Mouse (Mus musculus) CH12.LX (cell line): Measurements from ENCODE around the gene Dctn3. TPM values are rescaled to one million over a fixed set of nuclear protein-coding genes. Genes with fewer than 3 reads are reported as not detected.

Experiments
- DNase-seq: peaks from one replicate; pipeline ENCODE4 v3.0.0-alpha.2; 2013; ENCODE audit errors: extremely low read depth
- H3K27ac ChIP-seq: 2 replicates; pipeline ENCODE4 v1.5.1; 2012; ENCODE audit warnings: low read depth, mild to moderate bottlenecking, control low read depth, moderate library complexity; ENCODE audit not compliant: insufficient read depth
- H3K27me3 ChIP-seq: replicated peaks from 2 replicates; pipeline ENCODE3; 2012; ENCODE audit warnings: inconsistent platforms
- H3K36me3 ChIP-seq, 2 experiments: replicated peaks in 1 of 2; 2 replicates each; pipeline versions ENCODE3 to v1.6.1; 2012; ENCODE audit warnings: inconsistent platforms in 1 of 2, low read length in 1 of 2, mild to moderate bottlenecking in 1 of 2, mixed read lengths in 1 of 2, moderate library complexity in 1 of 2; ENCODE audit not compliant: control insufficient read depth in 1 of 2, insufficient read depth in 1 of 2
- H3K4me1 ChIP-seq, 2 experiments: 2 replicates each; pipeline ENCODE4 v1.6.1; 2012; ENCODE audit warnings: inconsistent platforms in 1 of 2, moderate library complexity in 1 of 2; ENCODE audit not compliant: insufficient read depth in 2 of 2, control insufficient read depth in 1 of 2
- H3K4me2 ChIP-seq: 2 replicates; pipeline ENCODE4 v1.6.1; 2012; ENCODE audit warnings: low read depth, mild to moderate bottlenecking, control low read depth; ENCODE audit not compliant: poor library complexity, insufficient read depth, severe bottlenecking
- H3K4me3 ChIP-seq, 3 experiments: fragments of 150-350 bp in 1 of 3; sonication (generic) in 1 of 3; replicated peaks in 1 of 3; 2 replicates each; pipeline versions ENCODE3 to v1.5.1; 2011 to 2012; ENCODE audit warnings: low read depth in 2 of 3, low read length in 2 of 3, mild to moderate bottlenecking in 2 of 3, moderate library complexity in 2 of 3, control low read depth in 1 of 3, improper control_type of control experiment in 1 of 3, inconsistent platforms in 1 of 3, mixed read lengths in 1 of 3; ENCODE audit not compliant: poor library complexity in 1 of 3
- H3K79me2 ChIP-seq: replicated peaks from 2 replicates; pipeline ENCODE4 v1.6.1; 2012; ENCODE audit warnings: mild to moderate bottlenecking, moderate library complexity; ENCODE audit not compliant: control insufficient read depth, poor library complexity, insufficient read depth, severe bottlenecking; ENCODE audit errors: extremely low read depth
- H3K9ac ChIP-seq: 2 replicates; pipeline ENCODE4 v1.6.1; 2012; ENCODE audit warnings: low read depth, mild to moderate bottlenecking, control low read depth, moderate library complexity; ENCODE audit not compliant: insufficient read depth
- H3K9me3 ChIP-seq: replicated peaks from 2 replicates; pipeline ENCODE3; 2012; ENCODE audit warnings: low read length, inconsistent platforms, mixed read lengths
- BHLHE40 ChIP-seq: IDR thresholded peaks from 2 replicates; pipeline ENCODE4 v1.6.1; 2011; ENCODE audit warnings: mild to moderate bottlenecking, low read depth, low read length, improper control_type of control experiment
- CTCF ChIP-seq, 2 experiments: IDR thresholded peaks in 1 of 2; conservative IDR thresholded peaks in 1 of 2; 2 replicates each; pipeline ENCODE4 v1.5.1; 2011 to 2012; ENCODE audit warnings: low read depth in 2 of 2, low read length in 2 of 2, improper control_type of control experiment in 1 of 2, inconsistent platforms in 1 of 2, mild to moderate bottlenecking in 1 of 2, moderate library complexity in 1 of 2
- E2F4 ChIP-seq: IDR thresholded peaks from 2 replicates; pipeline ENCODE4 v1.6.1; 2011; ENCODE audit warnings: low read depth, low read length, improper control_type of control experiment; ENCODE audit not compliant: insufficient replicate concordance
- EP300 ChIP-seq: IDR thresholded peaks from 2 replicates; pipeline ENCODE4 v1.6.1; 2011; ENCODE audit warnings: low read length, improper control_type of control experiment
- GABPA ChIP-seq: IDR thresholded peaks from 2 replicates; pipeline ENCODE4 v1.6.1; 2012; ENCODE audit warnings: low read depth, low read length, improper control_type of control experiment, inconsistent platforms; ENCODE audit not compliant: insufficient replicate concordance
- KAT2A ChIP-seq: IDR thresholded peaks from 2 replicates; pipeline ENCODE4 v1.6.1; 2012; ENCODE audit warnings: low read length, improper control_type of control experiment, inconsistent platforms; ENCODE audit not compliant: insufficient replicate concordance
- MAFK ChIP-seq: IDR thresholded peaks from 2 replicates; pipeline ENCODE4 v1.6.1; 2011; ENCODE audit warnings: low read length, improper control_type of control experiment; ENCODE audit not compliant: insufficient replicate concordance
- NELFE ChIP-seq: IDR thresholded peaks from 2 replicates; pipeline ENCODE4 v1.6.1; 2011; ENCODE audit warnings: low read depth, low read length, improper control_type of control experiment
- NRF1 ChIP-seq: IDR thresholded peaks from 2 replicates; pipeline ENCODE4 v1.6.1; 2014; ENCODE audit warnings: low read depth, mild to moderate bottlenecking, inconsistent platforms, low read length, improper control_type of control experiment, moderate library complexity
- POLR2AphosphoS2 ChIP-seq: IDR thresholded peaks from 2 replicates; pipeline ENCODE4 v1.6.1; 2011; ENCODE audit warnings: low read depth, low read length, improper control_type of control experiment
- SMC3 ChIP-seq: IDR thresholded peaks from 2 replicates; pipeline ENCODE4 v1.6.1; 2011; ENCODE audit warnings: low read depth, low read length, improper control_type of control experiment
- TBP ChIP-seq: conservative IDR thresholded peaks from 2 replicates; pipeline ENCODE4 v1.6.1; 2011; ENCODE audit warnings: low read depth, low read length, improper control_type of control experiment
- TCF12 ChIP-seq: IDR thresholded peaks from 2 replicates; pipeline ENCODE4 v1.6.1; 2014; ENCODE audit warnings: low read depth, mild to moderate bottlenecking, inconsistent platforms, low read length, improper control_type of control experiment
- USF1 ChIP-seq: IDR thresholded peaks from 2 replicates; pipeline ENCODE4 v1.6.1; 2014; ENCODE audit warnings: low read depth, mild to moderate bottlenecking, inconsistent platforms, low read length, improper control_type of control experiment
- ZC3H11A ChIP-seq: IDR thresholded peaks from 2 replicates; pipeline ENCODE4 v1.6.1; 2012; ENCODE audit warnings: low read depth, mild to moderate bottlenecking, inconsistent platforms, low read length, improper control_type of control experiment
- ZKSCAN1 ChIP-seq: IDR thresholded peaks from 2 replicates; pipeline ENCODE4 v1.6.1; 2012; ENCODE audit warnings: low read depth, inconsistent platforms, low read length, improper control_type of control experiment, borderline replicate concordance
- ZNF384 ChIP-seq: IDR thresholded peaks from 2 replicates; pipeline ENCODE4 v1.6.1; 2012; ENCODE audit warnings: low read depth, low read length, improper control_type of control experiment, inconsistent platforms
- dilution Hi-C: fragments of 300-500 bp; cut with MboI; formaldehyde crosslinking; loops from 2 replicates; pipeline ENCODE4 v1.14.3; 2020; ENCODE audit warnings: low sequenced_read_pairs; ENCODE audit not compliant: extremely low pct_unique_long_range_greater_than_20kb, extremely low pct_ligation_motif_present
- in situ Hi-C: fragments of 300-500 bp; cut with MboI; formaldehyde crosslinking; loops from 3 replicates; pipeline ENCODE4 v1.14.3; 2019; ENCODE audit warnings: low sequenced_read_pairs, low pct_ligation_motif_present, low pct_unique_long_range_greater_than_20kb, mixed read lengths
- polyA plus RNA-seq: library from polyadenylated mRNA; unstranded; fragments of >175 nt; gene quantifications from 2 replicates; pipeline ENCODE4 v1.2.1, GENCODE M21; 2012; ENCODE audit warnings: low read depth; ENCODE audit not compliant: insufficient read length
- total RNA-seq, 2 experiments: library from RNA; depleted of rRNA; stranded (reverse); fragments of 300-350 nt in 1 of 2; fragments of >200 nt in 1 of 2; gene quantifications; 2 replicates each; pipeline ENCODE4 v1.2.3; 2012 to 2014

Gene Dctn3
- total and polyA plus RNA-seq, 3 experiments = 90.5 to 133 (median 112) TPM

DNA sequence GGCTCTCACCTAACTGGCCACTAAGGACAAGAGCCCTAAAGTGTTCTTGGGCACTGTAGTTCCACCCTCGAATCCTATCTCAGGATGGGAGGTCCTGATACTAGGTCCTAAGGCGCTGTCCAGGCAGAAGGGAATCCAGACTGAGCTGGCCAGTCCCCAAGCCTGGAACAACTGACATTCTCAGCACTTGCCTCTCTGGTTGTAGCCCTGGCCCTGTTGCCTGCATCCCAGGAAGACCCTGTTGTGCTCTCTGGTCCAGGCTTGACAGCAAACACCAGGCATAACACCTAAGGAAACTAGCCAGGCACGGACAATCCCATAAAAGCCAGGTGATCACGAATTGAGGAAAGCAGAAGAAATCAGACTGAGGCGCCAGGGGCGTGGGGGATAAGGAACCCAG, 40.2 kb downstream of the Dctn3 start:
- H3K27ac ChIP-seq = no peak overlapping the region
- H3K27me3 ChIP-seq = peaks cover 48% of the 10 kb centered on the region
- H3K36me3 ChIP-seq = no peaks in the 10 kb centered on the region
- dilution Hi-C loops (no loop called here), in situ Hi-C loops (no loop called here)
- H3K9ac ChIP-seq = no peak overlapping the region
- H3K4me3 ChIP-seq = no peak overlapping the region
- no peak for DNase-seq
- H3K79me2 ChIP-seq = no peaks in the 10 kb centered on the region
- no peaks in the 10 kb centered on the region for H3K9me3 ChIP-seq
- H3K4me2 ChIP-seq = no peak overlapping the region
- TF ChIP-seq ZC3H11A (no peak), GABPA (no peak), SMC3 (no peak), KAT2A (no peak), USF1 (no peak), MAFK (no peak), E2F4 (no peak), ZNF384 (no peak), CTCF (conservative IDR thresholded peaks at IDR 0.05 in 1 of 2, IDR thresholded peaks at IDR 0.05 in 1 of 2; ENCODE audit: low read depth in 2 of 2, low read length in 2 of 2) (no peak), ZKSCAN1 (no peak), BHLHE40 (no peak), NRF1 (no peak), NELFE (no peak)
- H3K4me1 ChIP-seq = no peaks in the 10 kb centered on the region

DNA sequence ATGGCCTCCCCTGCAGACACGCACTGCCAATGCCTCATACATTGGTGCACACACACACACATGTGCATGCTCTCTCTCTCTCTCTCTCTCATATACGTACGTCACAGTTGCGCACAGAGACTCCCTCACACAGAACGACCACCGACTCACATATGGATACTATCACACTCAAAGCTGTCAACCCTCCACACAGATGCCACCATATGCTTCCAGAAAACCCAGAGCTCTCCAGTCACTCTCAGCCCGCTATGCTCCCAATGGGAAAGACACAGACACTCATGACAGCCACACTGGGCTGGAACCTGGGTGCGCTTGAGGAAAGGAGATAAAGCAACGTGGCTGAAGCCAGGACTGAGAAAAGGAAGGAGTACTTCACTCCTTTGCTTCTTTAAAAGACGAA, 41.0 kb downstream of the Dctn3 start:
- in situ Hi-C loops = no loop called here
- Histone ChIP-seq H3K36me3 (no peaks in the 10 kb centered on the region), H3K27ac (no peak overlapping the region), H3K79me2 (no peaks in the 10 kb centered on the region), H3K27me3 (peaks cover 56% of the 10 kb centered on the region), H3K9me3 (no peaks in the 10 kb centered on the region), H3K4me2 (no peak overlapping the region), H3K9ac (no peak overlapping the region), H3K4me1 (no peaks in the 10 kb centered on the region), H3K4me3 (no peak overlapping the region)
- TF ChIP-seq TCF12 (no peak), POLR2AphosphoS2 (no peak), BHLHE40 (no peak), TBP (no peak), SMC3 (no peak), ZC3H11A (no peak), EP300 (no peak), GABPA (no peak)
- dilution Hi-C loops = no loop called here
- DNase-seq = no peak
